Mouse (Mus musculus) limb, embryonic 13.5 days (tissue): Measurements from ENCODE around the gene Slc46a3. TPM values are rescaled to one million over a fixed set of nuclear protein-coding genes. Genes with fewer than 3 reads are reported as not detected.

Experiments
- polyA plus RNA-seq: library from polyadenylated mRNA; unstranded; fragments of >200 nt; fragmentation: Nextera tagmentation; extraction: Ambion mirVana; gene quantifications from 2 replicates; pipeline ENCODE4 v1.2.1, GENCODE M21; 2015

Gene Slc46a3
- polyA plus RNA-seq, 1 experiment from 2014 or later, result 1.9 TPM

Other genes with a start within 250 kb of the Slc46a3 start
- 9.5 and 9.6 TPM in 2 replicates for gene Flt1, start 168.8 kb downstream of the Slc46a3 start, polyA plus RNA-seq
- 465 and 469 TPM in 2 replicates for gene Pomp, start 34.4 kb downstream of the Slc46a3 start, polyA plus RNA-seq
- gene Mtus2, start 62.5 kb upstream of the Slc46a3 start, polyA plus RNA-seq, result 6.9 and 7.0 TPM in 2 replicates